Mouse (Mus musculus) adrenal gland, adult 18-20 months (tissue): Measurements from ENCODE around the gene Plekhf1. TPM values are rescaled to one million over a fixed set of nuclear protein-coding genes. Genes with fewer than 3 reads are reported as not detected.

Experiments
- DNase-seq, 2 experiments: peaks; one replicate each; pipeline ENCODE4 v3.0.0; 2021 to 2022; ENCODE audit warnings: low spot score in 2 of 2
- total RNA-seq, 2 experiments: library from RNA; stranded (reverse); gene quantifications; 1 replicate in 1 of 2; 2 replicates in 1 of 2; pipeline ENCODE4 v1.2.3; 2021

Gene Plekhf1
- total RNA-seq, 2 experiments from 2014 or later = 4.0 to 4.2 TPM

- no peak for DNase-seq
Observed at GRCm38 (mm10) chr7:38189136-38189982, 38.5 kb downstream of the Plekhf1 start.

DNA sequence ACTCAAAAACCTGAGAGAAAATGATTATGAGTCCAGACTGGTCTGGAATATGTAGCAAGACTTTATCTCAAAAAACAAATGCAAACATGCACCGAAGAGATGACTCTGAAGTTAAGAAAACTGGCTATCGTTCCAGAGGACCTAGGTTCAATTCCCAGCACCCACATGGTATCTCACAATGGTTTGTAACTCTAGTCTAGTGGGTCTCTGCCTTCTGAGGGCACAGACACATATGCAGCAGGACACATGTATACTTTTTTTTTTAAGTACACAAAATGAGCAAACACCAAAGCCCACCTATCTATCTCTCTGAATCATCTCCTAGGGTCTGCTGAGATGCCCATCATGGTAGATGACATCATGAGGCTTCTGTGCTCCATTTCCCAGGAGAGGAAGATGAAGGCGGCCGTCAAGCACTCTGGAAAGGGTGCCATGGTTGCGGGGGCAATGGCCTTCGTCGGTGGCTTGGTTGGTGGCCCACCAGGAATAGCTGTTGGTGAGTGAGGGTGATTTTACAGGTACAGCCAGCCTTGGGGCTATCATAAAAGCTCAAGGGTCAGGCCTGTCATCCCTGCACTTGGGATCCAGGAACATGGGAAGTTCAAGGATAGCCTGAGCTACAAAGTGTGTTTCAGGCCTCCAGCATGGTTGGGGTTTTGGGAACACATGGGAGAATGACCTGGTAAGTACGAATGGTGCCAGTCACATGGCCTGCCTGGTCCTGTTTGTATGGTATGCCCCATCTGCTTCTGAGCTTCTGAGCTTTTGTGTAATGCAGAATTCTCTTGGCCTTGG, 39.3 kb downstream of the Plekhf1 start:
- no peak for DNase-seq

DNA sequence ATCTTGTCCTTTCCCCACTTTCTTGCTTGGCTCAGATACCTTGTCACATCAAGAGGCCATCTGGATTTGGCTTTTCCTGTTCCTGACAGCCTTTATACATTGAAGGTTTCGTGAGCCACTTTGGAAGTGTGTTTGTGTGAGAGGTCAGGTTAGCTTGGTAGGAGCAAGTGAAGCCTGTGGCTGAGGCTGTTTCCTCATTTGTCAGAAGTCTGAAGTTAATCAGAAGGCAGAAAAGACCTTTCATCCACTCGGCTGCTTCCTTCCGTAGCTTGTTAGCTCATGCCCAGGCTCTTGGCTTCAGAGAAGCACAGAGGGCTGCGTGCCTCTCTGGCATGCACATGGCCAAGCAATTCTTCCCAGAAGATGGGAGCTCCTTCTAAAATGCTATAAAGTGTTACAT, 40.0 kb downstream of the Plekhf1 start:
- DNase-seq = no peak

- DNase-seq = no peak
Observed at GRCm38 (mm10) chr7:38186861-38187260, 41.0 kb downstream of the Plekhf1 start.

GRCm38 (mm10) chr7:38184786-38185185, 43.0 kb downstream of the Plekhf1 start:
- DNase-seq = no peak

- no peak for DNase-seq
Observed at GRCm38 (mm10) chr7:38184418-38184745, 43.4 kb downstream of the Plekhf1 start.

- DNase-seq = peak; percentile 80 to 85
Observed at GRCm38 (mm10) chr7:38183709-38184417, 44.0 kb downstream of the Plekhf1 start.

GRCm38 (mm10) chr7:38182962-38183687, 44.7 kb downstream of the Plekhf1 start, which contains the start of gene 1600014C10Rik:
TSS of gene 1600014C10Rik (plus strand) at chr7:38183217.
- DNase-seq = peak in 1 of 2 experiments; percentile 49

GRCm38 (mm10) chr7:38182596-38182961, 45.2 kb downstream of the Plekhf1 start:
- DNase-seq = peak; percentile 88 to 90

- DNase-seq = no peak
Observed at GRCm38 (mm10) chr7:38181366-38181765, 46.5 kb downstream of the Plekhf1 start.

GRCm38 (mm10) chr7:38179896-38180295, 47.9 kb downstream of the Plekhf1 start:
- DNase-seq = no peak

DNA sequence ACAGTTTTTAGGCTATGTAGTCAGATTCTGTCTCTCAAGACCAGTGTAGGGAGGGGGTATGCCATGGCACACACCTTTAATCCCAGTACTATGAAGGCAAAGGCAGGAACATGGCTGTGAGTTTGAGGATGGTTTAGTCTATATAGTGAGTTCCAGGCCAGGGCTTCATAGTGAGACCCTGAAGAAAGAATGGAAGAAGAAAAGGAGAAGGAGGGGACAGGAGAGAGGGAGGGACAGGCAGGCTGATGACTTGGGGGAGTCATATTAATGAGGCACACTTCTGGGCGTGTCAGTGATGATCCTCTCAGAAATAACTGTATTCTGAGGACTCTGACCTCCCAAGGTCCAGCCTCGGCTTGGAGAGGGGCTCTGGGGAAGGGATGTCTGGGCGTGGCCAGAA, 51.8 kb downstream of the Plekhf1 start:
- no peak for DNase-seq

- no peak for DNase-seq
Observed at GRCm38 (mm10) chr7:38174321-38175148, 53.3 kb downstream of the Plekhf1 start.

DNA sequence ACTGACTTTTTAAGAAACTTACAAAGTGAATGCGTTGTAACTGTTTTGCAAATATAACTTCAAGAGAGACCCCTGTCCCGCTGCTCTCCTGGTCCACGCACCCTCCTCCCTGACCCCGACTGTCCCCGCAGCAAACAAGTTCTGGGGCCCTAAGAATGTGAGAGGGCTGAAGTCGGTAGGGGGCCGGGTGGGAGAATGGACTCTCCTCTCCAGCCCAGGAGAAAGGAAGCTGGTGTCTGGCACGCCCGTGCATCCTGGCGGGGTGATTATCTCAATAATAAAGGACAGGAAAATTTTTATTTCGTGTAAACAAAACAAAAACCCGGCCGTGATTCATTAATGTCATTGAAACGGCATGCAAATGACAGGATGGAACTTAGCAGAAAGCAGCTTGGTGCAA, 53.9 kb downstream of the Plekhf1 start:
- no peak for DNase-seq

DNA sequence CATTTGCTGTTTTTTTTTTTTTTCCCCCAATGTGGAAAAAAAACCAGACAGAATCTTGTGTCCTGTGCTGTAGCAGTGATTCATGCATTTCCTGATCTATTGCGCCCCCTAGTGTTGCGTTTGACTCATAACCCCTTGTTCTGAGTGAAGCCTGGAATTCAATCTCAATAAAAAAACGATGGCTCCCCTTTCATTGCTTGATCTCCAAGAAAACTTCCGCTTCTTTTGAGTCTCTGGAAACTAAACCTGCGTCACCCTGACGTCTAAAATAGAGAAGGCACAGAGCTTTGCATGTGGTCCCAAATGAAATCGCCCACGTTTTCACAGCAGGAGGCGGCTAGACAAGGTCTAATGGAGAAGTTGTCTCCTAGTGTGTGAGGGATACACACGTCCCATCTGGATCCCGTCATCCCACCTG, 60.1 kb downstream of the Plekhf1 start:
- peak in 1 of 2 experiments; percentile 24 for DNase-seq

Other genes starting within 250 kb of the Plekhf1 start
- gene Uri1, start 204.5 kb downstream of the Plekhf1 start, total RNA-seq = 10 to 100 TPM; 32.3 to 46.1 TPM
- gene Ccne1, start 120.5 kb downstream of the Plekhf1 start, total RNA-seq = 1 to 10 TPM; 7.7 to 8.9 TPM
- 10 to 100 TPM; 45.4 to 47.7 TPM for gene 1600014C10Rik, start 44.8 kb downstream of the Plekhf1 start, total RNA-seq
- 10 to 100 TPM; 30.1 to 58.8 TPM for gene Pop4, start 43.4 kb upstream of the Plekhf1 start, total RNA-seq